In genomic region chr11:4547569-4547968, GRCm38 (mm10) we compare ENCODE assay signal across 13 mouse cellular contexts.
"Had no signal": no experiment of that assay in that cellular context is flagged by ENCODE, and none has a peak within 500 bp of the region (broad histone marks: within the 10 kb centered on the region; RNA-seq: fewer than 3 reads in every experiment).

No protein-coding gene starts in this region.

- H3K36me3 ChIP-seq: hindbrain, embryonic 15.5 days; midbrain, embryonic 13.5 days; neural tube, embryonic 15.5 days had no signal

- H3K4me1 ChIP-seq: hindbrain, embryonic 15.5 days; midbrain, embryonic 13.5 days; neural tube, embryonic 15.5 days had no signal

- DNase-seq: kidney, adult 9 months; kidney, postnatal 4 days; lung, adult 18-20 months; thymus, postnatal 4 days had no signal

- H3K4me3 ChIP-seq: hindbrain, embryonic 15.5 days; left cerebral cortex, adult 2 months; midbrain, embryonic 13.5 days; myocyte; neural tube, embryonic 15.5 days had no signal

- H3K9me3 ChIP-seq: hindbrain, embryonic 15.5 days; midbrain, embryonic 13.5 days; neural tube, embryonic 15.5 days had no signal

- H3K4me2 ChIP-seq: hindbrain, embryonic 15.5 days; midbrain, embryonic 13.5 days; neural tube, embryonic 15.5 days had no signal

- H3K27me3 ChIP-seq: hindbrain, embryonic 15.5 days; midbrain, embryonic 13.5 days; neural tube, embryonic 15.5 days had no signal

- ATAC-seq: inflammation-experienced regulatory T-cells, adult 6 months; intestine, postnatal 0 days; midbrain, embryonic 13.5 days had no signal

- H3K27ac ChIP-seq: hindbrain, embryonic 15.5 days; kidney, postnatal 0 days; left cerebral cortex, adult 2 months; midbrain, embryonic 13.5 days; neural tube, embryonic 15.5 days; stomach, postnatal 0 days had no signal

- H3K9ac ChIP-seq: hindbrain, embryonic 15.5 days; midbrain, embryonic 13.5 days; neural tube, embryonic 15.5 days had no signal
